Mouse (Mus musculus) liver, adult 2 months (tissue): Measurements from ENCODE around the gene Inpp5d. TPM values are rescaled to one million over a fixed set of nuclear protein-coding genes. Genes with fewer than 3 reads are reported as not detected.

Experiments used
- DNase-seq: peaks from one replicate; pipeline ENCODE4 v3.0.0-alpha.2; 2011; ENCODE audit warnings: low read depth, low spot score; ENCODE audit errors: extremely low read depth
- H3K27ac ChIP-seq: fragments of 200-500 bp; replicated peaks from 2 replicates; pipeline ENCODE4 v1.5.1; 2012; ENCODE audit warnings: low read depth, mild to moderate bottlenecking, control low read depth, inconsistent platforms, low read length; ENCODE audit not compliant: insufficient read depth
- H3K27me3 ChIP-seq: fragments of 200-500 bp; 2 replicates; pipeline ENCODE4 v1.6.1; 2012; ENCODE audit warnings: mild to moderate bottlenecking, moderate library complexity, low read length, inconsistent platforms; ENCODE audit not compliant: control insufficient read depth, insufficient read depth
- H3K36me3 ChIP-seq: fragments of 200-500 bp; 2 replicates; pipeline ENCODE4 v1.6.1; 2012; ENCODE audit warnings: low read length, inconsistent platforms; ENCODE audit not compliant: control insufficient read depth, insufficient read depth
- H3K4me1 ChIP-seq: fragments of 200-500 bp; 2 replicates; pipeline ENCODE4 v1.6.1; 2011; ENCODE audit warnings: low read length; ENCODE audit not compliant: control insufficient read depth, insufficient read depth
- H3K4me3 ChIP-seq: fragments of 200-500 bp; 2 replicates; pipeline ENCODE4 v1.5.1; 2011; ENCODE audit warnings: low read depth, mild to moderate bottlenecking, control low read depth, low read length, moderate library complexity; ENCODE audit not compliant: insufficient read depth
- H3K79me2 ChIP-seq: fragments of 200-500 bp; 2 replicates; pipeline ENCODE4 v1.6.1; 2012; ENCODE audit warnings: inconsistent platforms, mild to moderate bottlenecking, low read length, moderate library complexity; ENCODE audit not compliant: control insufficient read depth, insufficient read depth
- H3K9ac ChIP-seq: fragments of 200-500 bp; 2 replicates; pipeline ENCODE4 v1.6.1; 2012; ENCODE audit warnings: low read depth, mild to moderate bottlenecking, control low read depth, inconsistent platforms, low read length
- CTCF ChIP-seq: fragments of 200-500 bp; IDR thresholded peaks from 2 replicates; pipeline ENCODE4 v1.5.1; 2011; ENCODE audit warnings: low read depth, low read length, control low read depth
- POLR2A ChIP-seq: fragments of 200-500 bp; IDR thresholded peaks from 2 replicates; pipeline ENCODE4 v1.6.1; 2011; ENCODE audit warnings: low read length, control low read depth; ENCODE audit not compliant: insufficient read depth; ENCODE audit errors: extremely low read depth
- WGBS: fragments of 180-500 bp; shearing (Covaris S2); methylation state at CpG from one replicate; pipeline ENCODE4 v1.1.7; 2018; 5-methylcytosine and 5-hydroxymethylcytosine counted together
- polyA plus RNA-seq: library from polyadenylated mRNA; depleted of rRNA; stranded (reverse); fragments of >200 nt; gene quantifications from 2 replicates; pipeline ENCODE4 v1.2.3, GENCODE M21; 2012
- total RNA-seq: library from RNA; depleted of rRNA; stranded (reverse); fragments of >200 nt; gene quantifications from 2 replicates; pipeline ENCODE4 v1.2.3, GENCODE M21; 2014

Inpp5d gene
- total and polyA plus RNA-seq, 2 experiments, result 3.7 to 7.6 TPM

GRCm38 (mm10) chr1:87684791-87685190 is 64.7 kb downstream of the Inpp5d start:
- Histone ChIP-seq H3K4me3 (no peak overlapping the region), H3K27ac (no peak overlapping the region), H3K27me3 (no peaks in the 10 kb centered on the region), H3K36me3 (no peaks in the 10 kb centered on the region), H3K79me2 (no peaks in the 10 kb centered on the region), H3K4me1 (no peaks in the 10 kb centered on the region), H3K9ac (no peak overlapping the region)
- TF ChIP-seq CTCF, result no peak
- no peak for TF ChIP-seq POLR2A
- DNase-seq, result no peak
- over 99% methylated on average over 3 of the region's 3 CpGs for WGBS

- Histone ChIP-seq H3K4me1 (no peaks in the 10 kb centered on the region), H3K9ac (no peak overlapping the region), H3K4me3 (no peak overlapping the region), H3K79me2 (no peaks in the 10 kb centered on the region), H3K27ac (no peak overlapping the region), H3K36me3 (no peaks in the 10 kb centered on the region), H3K27me3 (no peaks in the 10 kb centered on the region)
- 78% methylated on average over 4 of the region's 4 CpGs for WGBS
- no peak for DNase-seq
- TF ChIP-seq POLR2A (no peak), CTCF (no peak)
Observed at GRCm38 (mm10) chr1:87686351-87686750, 66.2 kb downstream of the Inpp5d start.

- Histone ChIP-seq H3K27ac (no peak overlapping the region), H3K4me3 (no peak overlapping the region), H3K36me3 (no peaks in the 10 kb centered on the region), H3K9ac (no peak overlapping the region), H3K4me1 (no peaks in the 10 kb centered on the region), H3K27me3 (no peaks in the 10 kb centered on the region), H3K79me2 (no peaks in the 10 kb centered on the region)
- TF ChIP-seq CTCF (no peak), POLR2A (no peak)
- 69% methylated on average over 1 of the region's 1 CpGs for WGBS
- DNase-seq, result no peak
Observed at GRCm38 (mm10) chr1:87687009-87687408, 66.9 kb downstream of the Inpp5d start.

- DNase-seq, result no peak
- WGBS, result 100% methylated on average over 1 of the region's 1 CpGs
- Histone ChIP-seq H3K79me2 (no peaks in the 10 kb centered on the region), H3K4me3 (no peak overlapping the region), H3K4me1 (no peaks in the 10 kb centered on the region), H3K36me3 (no peaks in the 10 kb centered on the region), H3K27ac (no peak overlapping the region), H3K27me3 (no peaks in the 10 kb centered on the region), H3K9ac (no peak overlapping the region)
- no peak for TF ChIP-seq POLR2A
- no peak for TF ChIP-seq CTCF
Observed at GRCm38 (mm10) chr1:87689661-87690341, 69.7 kb downstream of the Inpp5d start.

- no peak overlapping the region for H3K9ac ChIP-seq
- H3K36me3 ChIP-seq, result no peaks in the 10 kb centered on the region
- no peak overlapping the region for H3K4me3 ChIP-seq
- no peak overlapping the region for H3K27ac ChIP-seq
- H3K79me2 ChIP-seq, result no peaks in the 10 kb centered on the region
- no peaks in the 10 kb centered on the region for H3K27me3 ChIP-seq
- TF ChIP-seq CTCF, result peak; percentile 45
- TF ChIP-seq POLR2A, result no peak
- 72% methylated on average over 5 of the region's 5 CpGs for WGBS
- DNase-seq, result no peak
- H3K4me1 ChIP-seq, result no peaks in the 10 kb centered on the region
Observed at GRCm38 (mm10) chr1:87696358-87696757, 76.2 kb downstream of the Inpp5d start.

GRCm38 (mm10) chr1:87698010-87698409 is 77.9 kb downstream of the Inpp5d start:
- no peaks in the 10 kb centered on the region for H3K79me2 ChIP-seq
- no peaks in the 10 kb centered on the region for H3K27me3 ChIP-seq
- no peak overlapping the region for H3K4me3 ChIP-seq
- no peaks in the 10 kb centered on the region for H3K4me1 ChIP-seq
- no peak for TF ChIP-seq POLR2A
- no peak for TF ChIP-seq CTCF
- 82% methylated on average over 6 of the region's 6 CpGs for WGBS
- no peak overlapping the region for H3K9ac ChIP-seq
- H3K36me3 ChIP-seq, result no peaks in the 10 kb centered on the region
- H3K27ac ChIP-seq, result no peak overlapping the region
- no peak for DNase-seq
